Mouse (Mus musculus) ES-CJ7 (cell line): ENCODE measurements around the gene Rab11fip3.
"Not testable (repeated sequence)": the region's sequence is repeated elsewhere in the genome, so short reads cannot be mapped to it uniquely, and the experiment has no call there.

Source experiments
- DNase-seq: peaks from one replicate; pipeline ENCODE4 v3.0.0; 2011; ENCODE audit warnings: low read depth, low spot score

Rab11fip3 gene

DNA sequence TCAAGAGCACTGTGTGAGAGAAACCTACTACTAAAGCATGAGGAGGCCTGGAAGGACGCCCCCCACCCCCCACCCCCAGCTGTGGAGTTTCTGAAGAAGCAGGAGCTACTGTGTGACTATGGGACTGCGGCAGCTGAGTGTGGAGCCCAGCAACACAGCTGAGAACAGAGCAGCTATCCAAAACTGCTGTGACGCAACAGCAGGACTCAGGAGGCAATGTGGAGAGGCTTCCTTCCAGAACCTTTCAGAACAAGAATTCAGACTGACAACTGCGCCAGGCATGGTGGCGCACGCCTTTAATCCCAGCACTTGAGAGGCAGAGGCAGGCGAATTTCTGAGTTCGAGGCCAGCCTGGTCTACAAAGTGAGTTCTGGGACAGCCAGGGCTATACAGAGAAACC is 28.6 kb downstream of the Rab11fip3 start:
- not testable (repeated sequence) for DNase-seq

DNA sequence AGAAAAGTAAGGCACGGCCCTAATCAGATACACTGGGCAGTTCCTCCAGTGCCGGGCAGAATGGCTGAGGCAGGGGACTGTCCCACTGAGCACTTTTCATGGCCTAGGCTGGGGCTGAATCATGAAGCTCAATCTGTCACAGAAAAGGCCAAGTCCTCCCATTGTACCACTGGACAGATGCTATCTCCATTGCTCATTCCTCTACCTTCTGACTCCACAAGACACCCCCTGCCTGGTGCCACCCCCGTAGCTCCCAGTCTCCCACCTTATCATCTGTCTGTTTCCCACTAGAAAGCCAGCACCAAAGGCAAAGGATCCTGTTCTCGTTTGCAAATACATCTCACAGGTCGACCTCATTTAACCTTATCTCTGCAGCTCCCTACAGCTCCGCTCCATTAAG is 37.3 kb downstream of the Rab11fip3 start:
- DNase-seq = no peak

DNA sequence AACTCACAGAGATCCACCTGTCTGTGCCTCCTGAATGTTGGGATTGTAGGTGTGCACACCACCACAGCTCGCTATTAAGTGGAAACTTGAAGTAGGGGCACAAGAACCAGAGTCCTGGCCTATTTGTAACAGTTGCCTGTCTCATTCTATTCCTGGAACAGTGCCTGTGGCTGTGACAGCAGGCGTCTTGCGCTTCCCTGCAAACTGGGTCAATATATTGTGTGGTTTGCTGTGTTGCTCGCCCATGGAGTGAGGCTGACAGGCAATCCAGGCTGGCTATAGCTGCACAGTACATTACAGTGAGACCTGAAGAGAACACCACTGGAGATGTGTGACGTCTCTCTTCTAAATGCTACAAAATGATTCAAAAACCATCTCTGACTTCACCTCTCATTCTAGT is 37.8 kb downstream of the Rab11fip3 start:
- DNase-seq = no peak

DNA sequence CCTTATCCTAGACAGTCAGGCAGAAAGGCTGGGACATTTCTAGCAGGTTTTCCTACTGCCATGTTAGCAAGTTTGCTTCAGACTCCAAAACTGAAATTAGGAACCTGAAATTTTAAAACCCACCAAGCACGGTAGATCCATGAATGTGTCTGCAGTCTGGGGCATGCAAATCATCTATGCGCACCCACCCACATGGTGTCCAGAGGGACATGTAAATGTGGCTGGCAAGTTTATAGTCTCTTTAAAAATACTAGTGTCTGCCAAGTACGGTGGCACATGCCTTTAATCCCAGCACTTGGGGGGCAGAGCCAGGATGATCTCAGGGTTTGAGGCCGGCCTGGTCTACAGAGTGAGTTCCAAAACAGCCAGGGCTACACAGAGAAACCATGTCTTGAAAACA is 41.1 kb downstream of the Rab11fip3 start:
- no peak for DNase-seq

DNA sequence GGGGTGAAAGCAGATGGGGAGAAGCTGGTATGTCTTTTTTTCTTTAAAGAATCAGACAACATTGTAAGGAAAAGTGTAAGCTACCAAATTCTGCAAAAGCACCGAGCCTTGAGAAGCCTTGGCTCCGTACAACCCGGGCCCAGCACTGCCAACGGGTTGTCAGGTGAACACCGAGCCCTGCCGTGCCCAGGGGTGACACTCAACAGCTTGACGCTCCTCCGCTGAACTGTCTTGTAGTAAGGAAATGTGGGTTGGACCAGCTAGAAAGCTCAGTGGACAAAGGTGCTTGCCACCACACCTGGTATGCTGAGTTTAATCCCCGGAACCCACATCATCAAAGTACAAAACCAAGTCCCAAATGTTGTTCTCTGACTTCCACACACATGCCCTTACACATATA is 44.7 kb downstream of the Rab11fip3 start:
- DNase-seq = no peak

DNA sequence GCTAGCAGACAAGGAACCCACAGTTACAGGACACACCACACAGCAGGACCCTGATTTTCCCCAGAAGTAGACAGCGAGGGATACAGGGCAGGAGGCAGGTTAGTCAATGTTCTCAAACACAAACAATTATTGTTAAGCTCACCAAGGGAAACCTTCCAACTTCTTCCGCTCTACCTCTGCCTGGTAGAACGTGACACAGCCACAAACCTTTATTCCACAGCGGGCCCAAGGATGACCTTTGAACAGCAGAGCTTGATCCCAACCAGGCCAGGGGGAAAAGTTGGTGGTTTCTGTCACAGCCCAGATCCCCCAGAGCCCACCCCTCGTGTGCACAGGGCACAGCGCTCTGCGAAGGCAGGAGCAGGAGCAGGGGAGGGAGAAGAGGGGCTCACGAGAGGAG is 45.4 kb downstream of the Rab11fip3 start:
- DNase-seq = no peak

DNA sequence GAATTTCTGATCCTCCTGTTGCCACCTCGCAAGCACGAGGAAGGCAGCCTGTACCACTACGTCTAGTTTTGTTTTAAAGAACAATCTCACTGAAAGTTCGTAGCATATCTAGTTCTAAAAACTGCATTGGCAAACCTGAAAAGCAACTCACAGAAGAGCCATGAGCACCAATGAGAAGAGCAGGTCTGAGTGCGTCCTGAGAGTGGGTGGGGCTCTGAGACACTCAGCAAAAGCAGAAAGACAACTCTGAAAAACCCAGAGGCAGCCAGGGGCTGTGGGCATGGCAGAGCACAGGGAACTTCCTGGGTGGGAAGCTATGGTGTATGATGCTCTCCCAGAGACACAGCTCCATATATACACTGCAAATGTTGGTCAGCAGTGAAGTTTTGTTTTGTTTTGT is 46.2 kb downstream of the Rab11fip3 start:
- no peak for DNase-seq

DNA sequence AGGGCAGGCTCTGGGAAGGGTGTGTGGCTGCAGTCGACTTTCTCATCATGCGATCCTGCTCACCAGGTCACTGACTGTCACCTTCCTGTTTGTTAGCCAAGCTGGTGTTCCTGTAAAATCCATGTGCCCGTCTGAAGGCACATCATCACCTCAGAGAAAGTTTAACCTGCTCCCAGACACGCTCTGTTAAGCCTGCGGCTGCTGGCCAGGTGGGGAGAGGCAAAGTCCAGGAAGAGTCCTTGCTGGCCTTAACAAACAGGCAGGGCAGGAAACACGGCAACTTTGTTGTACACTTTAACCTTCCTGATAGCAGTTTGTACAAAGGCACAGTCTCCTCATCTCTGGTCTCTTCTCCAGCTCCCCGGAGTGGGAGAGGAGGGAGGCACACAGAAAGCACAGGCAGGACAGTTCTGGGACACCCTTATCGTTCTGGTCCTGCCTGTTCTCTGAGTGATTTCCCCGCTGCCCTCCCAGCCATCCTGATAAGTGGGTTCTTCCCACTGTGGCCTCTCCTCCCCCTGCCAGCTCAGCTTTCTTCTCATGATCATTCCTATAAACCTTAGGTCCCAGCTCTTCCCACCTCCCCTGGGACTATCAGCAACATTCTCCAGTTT is 47.5 kb downstream of the Rab11fip3 start:
- DNase-seq = no peak

DNA sequence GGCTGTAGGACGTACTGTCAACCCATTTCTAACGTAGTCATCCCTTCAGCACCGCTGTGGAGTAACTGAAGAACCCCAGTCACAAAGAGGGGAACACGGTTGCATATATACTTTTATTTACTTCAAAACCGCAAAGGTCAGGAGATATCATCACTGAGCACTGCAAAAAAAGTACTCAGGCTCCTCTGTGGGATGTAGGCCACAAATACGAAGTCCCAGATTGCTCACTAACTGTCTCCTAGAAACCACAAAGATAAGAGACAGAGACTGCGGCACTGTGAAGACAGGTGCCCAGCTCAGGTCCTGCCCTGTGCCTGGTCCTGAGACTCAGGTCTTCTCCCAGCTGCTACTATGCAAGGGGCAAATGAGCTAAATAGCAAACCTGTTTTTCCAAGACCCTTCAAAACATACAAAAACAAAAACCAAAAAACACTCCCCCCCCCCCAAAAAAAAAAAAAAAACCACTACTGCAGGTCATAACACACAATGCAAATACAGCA is 48.5 kb downstream of the Rab11fip3 start:
- DNase-seq = no peak

DNA sequence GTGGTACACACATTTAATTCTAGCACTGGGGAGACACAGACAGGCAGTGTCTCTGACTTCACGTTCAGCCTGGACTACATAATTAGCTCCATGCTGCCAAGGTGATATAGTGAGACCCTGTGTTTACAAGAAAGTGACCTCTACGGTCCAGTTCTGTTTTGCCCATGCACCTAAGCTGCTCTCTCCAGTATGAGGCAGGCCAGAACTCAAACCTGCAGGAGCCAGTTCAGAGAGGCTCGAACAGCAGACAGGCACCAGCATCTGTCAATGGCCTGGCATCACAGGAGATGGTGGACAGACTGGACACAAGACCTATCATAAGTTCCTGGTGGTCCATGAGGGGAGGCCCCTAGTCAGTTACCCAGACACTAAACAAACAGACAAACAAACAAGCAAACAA is 51.0 kb downstream of the Rab11fip3 start:
- no peak for DNase-seq

DNA sequence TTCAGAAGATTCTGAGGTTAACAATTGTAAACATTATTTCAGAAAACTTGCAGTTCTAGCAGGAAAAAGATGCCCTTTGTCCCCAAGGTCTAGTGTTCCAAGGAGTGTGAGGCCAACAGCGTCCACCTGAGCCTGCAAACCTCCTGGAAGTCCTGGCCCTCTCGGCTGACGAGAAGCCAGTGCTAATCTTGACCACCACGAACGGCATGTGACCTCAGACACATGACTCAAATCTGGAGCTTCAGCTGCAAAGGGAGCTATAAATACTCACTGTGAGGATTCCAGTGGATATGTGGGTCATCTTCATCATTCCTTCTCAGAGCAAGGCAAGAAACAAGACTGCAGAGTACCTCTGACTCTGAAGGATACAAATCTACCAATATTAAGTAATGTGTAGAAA is 51.4 kb downstream of the Rab11fip3 start:
- no peak for DNase-seq

DNA sequence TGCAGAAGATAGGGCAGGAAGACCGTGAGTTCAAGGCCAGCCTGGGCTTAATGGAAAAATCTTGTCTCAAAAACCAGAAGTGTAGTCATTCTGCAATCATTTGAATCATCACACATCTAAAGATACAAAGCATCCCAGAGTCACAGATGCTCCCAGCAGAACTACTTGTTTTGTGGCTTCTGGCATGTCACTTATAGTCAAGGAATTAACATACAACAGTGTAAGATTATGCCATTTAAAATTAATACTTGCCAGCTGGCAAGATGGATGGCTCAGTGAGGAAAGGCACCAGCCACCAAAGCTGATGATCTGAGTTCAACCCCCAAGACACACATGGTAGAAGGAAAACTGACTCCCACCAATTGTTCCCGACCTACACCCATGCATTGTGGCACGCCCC is 52.3 kb downstream of the Rab11fip3 start:
- DNase-seq = no peak

DNA sequence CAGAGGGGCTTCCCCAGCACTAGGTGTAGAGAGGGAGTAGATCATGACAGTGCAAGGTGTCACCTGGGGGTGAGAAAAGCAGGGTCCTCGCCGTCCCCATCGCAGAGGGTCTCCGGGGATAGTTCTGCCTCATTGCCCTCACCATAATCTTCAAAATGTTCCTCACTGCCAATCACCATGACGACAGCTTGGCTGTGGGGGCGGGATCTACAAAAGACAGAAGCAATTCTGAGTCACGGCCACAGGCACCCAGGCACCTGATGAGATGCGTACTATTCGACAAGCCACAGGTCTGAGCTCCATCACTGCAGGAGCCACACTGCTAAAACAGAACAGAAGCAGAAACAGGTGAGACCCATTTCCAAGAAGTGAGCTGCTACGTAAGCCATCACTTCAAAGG is 55.6 kb downstream of the Rab11fip3 start:
- no peak for DNase-seq

DNA sequence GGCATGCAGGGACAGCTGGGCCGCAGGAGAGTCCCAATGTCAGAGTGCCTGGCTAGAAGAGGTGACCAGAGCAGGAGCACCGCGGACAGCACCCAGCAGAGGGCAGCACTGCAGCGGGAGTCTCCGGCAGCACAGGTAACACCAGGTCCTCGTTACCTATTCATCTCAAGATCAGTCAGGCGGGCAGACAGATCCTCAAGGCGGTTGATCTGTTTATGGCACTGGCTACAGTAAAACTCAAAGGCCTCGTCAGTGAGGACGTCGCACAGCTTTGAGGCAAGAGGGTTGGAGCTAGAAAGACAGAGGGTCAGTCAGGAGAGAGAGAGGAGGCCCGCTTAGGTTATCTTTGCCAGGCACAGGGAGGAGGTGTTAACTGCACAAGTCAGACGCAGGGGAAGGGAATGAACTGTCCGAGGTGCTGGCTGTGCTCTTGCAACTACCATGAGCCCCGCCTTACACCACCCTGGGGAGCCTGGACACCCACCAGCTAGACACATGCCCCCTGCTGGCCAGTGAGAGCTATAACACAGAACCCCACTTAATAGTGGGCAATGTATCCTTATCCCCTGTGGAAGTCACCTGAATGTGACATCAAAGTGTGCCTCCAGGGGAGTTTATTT is 57.4 kb downstream of the Rab11fip3 start:
- DNase-seq = peak; percentile 98

DNA sequence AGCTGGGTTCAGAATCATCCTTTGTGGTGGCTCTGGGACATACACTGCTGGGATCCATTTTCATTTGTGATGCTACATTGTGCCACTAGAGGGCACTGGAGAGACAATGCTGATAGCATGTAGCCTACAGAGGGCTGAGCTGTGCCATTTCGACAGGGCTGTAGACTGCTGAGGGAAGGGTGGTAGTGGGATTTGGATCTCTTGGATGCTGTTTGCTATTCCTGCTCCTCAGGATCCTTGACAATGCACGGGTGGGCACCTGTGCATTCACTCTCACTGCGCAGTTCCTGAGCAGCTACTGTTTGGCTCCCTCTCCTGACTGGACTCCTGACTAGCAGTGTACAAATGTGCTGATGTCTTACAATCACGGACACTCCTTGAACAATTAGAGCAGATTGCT is 59.8 kb downstream of the Rab11fip3 start:
- peak; percentile 88 for DNase-seq

DNA sequence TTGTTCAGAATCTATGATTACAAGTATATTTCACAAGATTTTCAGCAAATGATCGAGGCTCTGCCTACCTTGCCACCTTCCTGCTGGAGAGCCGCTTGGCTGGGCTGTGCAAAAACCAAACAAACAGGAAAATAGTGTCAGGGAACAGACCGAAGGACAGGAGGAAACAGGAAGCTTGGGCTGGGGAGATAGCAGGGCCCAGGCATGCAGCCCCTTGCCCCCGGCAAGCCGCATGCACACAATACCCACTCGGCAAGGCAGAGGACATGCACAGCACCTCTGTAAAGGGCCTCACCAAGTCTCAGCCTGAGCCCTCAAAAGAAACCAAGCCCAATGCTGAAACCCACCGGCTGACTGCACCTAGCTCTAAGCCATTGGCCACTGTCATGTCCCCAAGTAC is 60.6 kb downstream of the Rab11fip3 start:
- no peak for DNase-seq

DNA sequence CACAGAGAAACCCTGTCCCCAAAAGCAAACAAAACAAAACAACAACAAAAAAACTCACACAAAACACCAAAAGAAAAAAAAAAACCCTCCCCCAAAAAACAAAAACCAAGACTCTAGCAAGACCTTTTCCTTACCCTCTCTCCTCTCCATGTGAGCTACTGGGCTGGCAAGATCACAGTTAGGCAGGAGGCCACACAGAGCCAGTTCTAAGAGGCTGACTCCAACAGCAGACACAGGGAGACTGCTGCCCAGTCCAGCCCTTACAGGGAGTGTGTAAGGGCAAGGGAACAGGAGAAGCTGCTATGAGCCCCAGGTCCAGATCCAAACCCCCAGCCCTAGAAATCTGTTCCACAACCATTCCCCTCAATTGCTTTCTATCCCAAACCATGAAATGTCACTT is 61.0 kb downstream of the Rab11fip3 start:
- DNase-seq = no peak

DNA sequence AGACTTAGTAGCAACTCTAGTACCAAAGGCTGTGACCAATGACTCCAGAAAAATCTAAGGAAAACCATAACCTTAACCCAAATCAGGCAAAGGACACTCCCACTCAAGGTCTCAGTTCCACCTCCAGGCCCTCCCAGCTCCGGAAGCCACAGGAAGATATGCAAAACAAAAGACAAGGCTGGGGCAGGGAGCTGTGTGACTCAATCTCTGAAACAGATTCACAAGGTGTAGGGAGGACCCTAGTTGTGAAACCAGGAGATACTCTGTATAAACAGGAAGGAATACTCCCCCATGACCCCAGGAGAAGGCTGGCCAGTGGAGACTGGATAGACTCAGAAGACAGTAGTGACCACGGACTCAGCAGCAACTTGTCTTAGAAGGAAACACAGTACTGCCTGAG is 61.7 kb downstream of the Rab11fip3 start:
- DNase-seq = no peak

DNA sequence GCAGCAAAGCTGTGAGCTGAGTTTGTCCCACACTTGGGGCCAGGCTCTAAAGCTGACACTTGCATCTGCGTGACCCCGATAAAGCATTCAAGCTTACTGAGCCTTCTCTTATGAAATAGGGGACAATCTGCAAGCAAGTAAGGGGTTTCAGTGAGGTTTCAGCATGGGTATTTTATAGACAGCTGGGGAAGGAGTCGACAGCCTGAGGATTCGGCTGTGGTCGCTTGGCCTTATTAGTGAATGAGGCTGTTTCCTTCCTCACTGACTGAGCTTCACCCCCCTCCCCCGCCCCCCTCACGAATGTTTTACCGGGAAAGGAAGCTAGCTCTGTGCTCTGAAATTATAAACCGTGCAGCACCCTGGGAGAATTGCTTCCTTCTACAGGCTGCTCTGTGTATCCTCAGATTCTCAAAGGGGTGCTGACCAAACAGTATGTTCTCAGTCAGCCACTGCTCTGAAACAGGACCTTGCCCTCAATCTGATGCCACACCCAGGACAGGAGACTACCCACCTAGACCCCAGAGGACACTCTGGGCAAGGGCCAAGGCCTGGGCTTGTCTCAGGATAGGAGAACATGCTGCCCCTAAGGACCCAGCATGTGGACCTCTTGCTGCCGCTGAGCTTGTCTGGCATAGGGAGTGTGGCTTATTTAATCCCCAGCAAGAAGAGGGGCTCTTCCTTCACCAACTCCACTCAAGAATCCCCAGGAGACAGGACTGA is 63.5 kb downstream of the Rab11fip3 start:
- DNase-seq = no peak

DNA sequence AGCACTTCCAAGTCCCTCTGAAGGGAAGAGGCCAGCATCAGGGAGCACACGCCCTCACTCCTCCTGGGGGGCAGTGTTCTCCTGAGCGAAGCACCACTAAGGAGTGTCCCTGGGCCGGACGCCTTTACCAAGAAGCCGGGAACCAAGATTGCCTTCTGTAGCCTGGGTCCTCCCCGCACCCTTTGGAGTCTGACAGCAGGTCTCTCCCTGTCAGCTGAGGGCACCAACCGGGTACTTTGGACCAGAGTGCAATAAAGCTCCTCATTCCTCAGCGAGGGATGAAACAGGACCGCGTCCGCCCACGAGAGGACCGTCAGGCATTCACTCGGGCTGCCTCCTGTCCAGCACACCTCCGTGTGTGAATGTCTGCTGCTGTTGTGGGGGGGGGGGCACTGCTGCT is 64.6 kb downstream of the Rab11fip3 start:
- DNase-seq = no peak

DNA sequence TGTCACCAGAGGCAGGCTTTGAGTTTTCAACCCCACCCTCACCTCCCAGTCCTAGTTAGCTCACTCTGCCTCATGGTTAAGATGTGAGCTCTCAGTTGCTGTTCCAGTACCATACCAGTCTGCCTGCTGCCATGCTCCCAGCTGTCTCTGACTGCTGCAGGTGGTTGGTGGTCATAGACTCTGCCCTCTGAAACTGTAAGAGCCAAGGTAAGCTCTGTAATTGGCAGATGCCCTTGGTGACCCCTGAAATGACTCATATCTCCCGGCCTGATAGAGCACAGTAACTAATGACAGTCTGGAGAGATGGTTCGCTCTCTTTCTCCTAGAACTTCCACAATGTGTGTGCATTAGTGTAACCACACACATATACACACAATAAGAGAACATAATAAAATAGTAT is 65.5 kb downstream of the Rab11fip3 start:
- no peak for DNase-seq

DNA sequence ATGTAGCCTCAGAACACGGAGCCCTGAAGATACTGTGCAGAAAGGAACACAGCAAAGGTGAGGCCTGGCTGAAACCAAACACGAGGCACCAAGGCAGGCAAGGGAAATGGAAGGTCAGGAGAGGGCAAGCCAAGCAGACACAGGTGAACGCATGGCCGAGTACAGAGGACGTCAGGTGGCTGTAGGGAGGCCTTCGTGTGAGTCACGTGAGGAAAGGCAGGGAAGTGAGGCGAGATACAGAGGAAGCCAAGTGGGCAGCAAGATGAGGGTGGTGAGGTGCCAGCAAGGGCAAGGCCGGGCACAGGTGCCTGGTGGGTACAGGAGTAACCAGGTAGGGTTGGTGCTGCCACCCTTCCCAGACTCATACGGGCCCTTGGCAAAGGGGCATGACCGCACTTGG is 70.9 kb downstream of the Rab11fip3 start:
- no peak for DNase-seq

DNA sequence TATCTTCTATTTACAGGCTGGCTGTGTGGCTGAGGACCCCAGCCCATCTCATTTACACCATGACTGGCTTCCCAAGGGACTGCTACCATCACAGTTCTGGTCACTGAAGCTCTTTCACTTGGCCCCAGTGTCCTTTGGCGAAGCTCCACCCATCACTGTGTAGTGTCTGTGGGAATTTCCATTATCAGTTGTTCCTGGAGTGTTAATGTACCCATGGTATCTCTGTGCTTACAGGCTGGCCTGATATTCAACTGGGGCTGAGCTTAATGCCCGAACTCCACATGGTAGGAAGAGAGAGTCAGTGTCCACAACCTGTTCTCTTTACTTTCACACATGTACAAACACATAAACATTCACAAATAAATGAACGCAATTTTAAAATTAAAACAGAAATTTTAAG is 75.9 kb downstream of the Rab11fip3 start:
- DNase-seq = no peak
